Mouse (Mus musculus) limb, embryonic 14.5 days (tissue): ENCODE measurements around the gene Atpaf1. TPM values are rescaled to one million over a fixed set of nuclear protein-coding genes. Genes with fewer than 3 reads are reported as not detected.

Experiments
- ATAC-seq: fragments of 200-750 bp; cut with Nextera tagmentation; 2 replicates; pipeline ENCODE4 v1.8.0; 2017; ENCODE audit warnings: low read depth, moderate number of reproducible peaks, moderate TSS enrichment; ENCODE audit not compliant: low FRiP score
- DNase-seq: peaks from one replicate; pipeline ENCODE4 v3.0.0-alpha.2; 2015; ENCODE audit warnings: low spot score
- H3K27ac ChIP-seq: fragments of 300-500 bp; sonication (generic); replicated peaks from 2 replicates; pipeline ENCODE4 v1.5.1; 2014; ENCODE audit warnings: low read depth, mild to moderate bottlenecking, low read length, moderate library complexity, mixed read lengths
- H3K27me3 ChIP-seq: fragments of 300-500 bp; sonication (generic); 2 replicates; pipeline ENCODE4 v1.6.1; 2014; ENCODE audit warnings: low read length, mixed read lengths; ENCODE audit not compliant: control insufficient read depth, insufficient read depth
- H3K36me3 ChIP-seq: fragments of 300-500 bp; sonication (generic); 2 replicates; pipeline ENCODE4 v1.6.1; 2014; ENCODE audit warnings: mild to moderate bottlenecking, low read length, moderate library complexity, mixed read lengths; ENCODE audit not compliant: control insufficient read depth, insufficient read depth
- H3K4me1 ChIP-seq: fragments of 300-500 bp; sonication (generic); 2 replicates; pipeline ENCODE4 v1.6.1; 2014; ENCODE audit warnings: antibody characterized with exemption, low read length, mixed read lengths; ENCODE audit not compliant: control insufficient read depth, insufficient read depth
- H3K4me2 ChIP-seq: fragments of 300-500 bp; sonication (generic); replicated peaks from 2 replicates; pipeline ENCODE4 v1.6.1; 2014; ENCODE audit warnings: low read depth, mild to moderate bottlenecking, low read length, moderate library complexity; ENCODE audit not compliant: severe bottlenecking
- H3K4me3 ChIP-seq: fragments of 300-500 bp; sonication (generic); replicated peaks from 2 replicates; pipeline ENCODE4 v1.5.1; 2014; ENCODE audit warnings: low read length
- H3K9ac ChIP-seq: fragments of 300-500 bp; sonication (generic); 2 replicates; pipeline ENCODE4 v1.6.1; 2014; ENCODE audit warnings: mild to moderate bottlenecking, low read depth, low read length, moderate library complexity; ENCODE audit not compliant: severe bottlenecking
- H3K9me3 ChIP-seq: fragments of 300-500 bp; sonication (generic); 2 replicates; pipeline ENCODE4 v1.6.1; 2016; ENCODE audit warnings: low read length; ENCODE audit not compliant: control insufficient read depth
- POLR2A ChIP-seq: fragments of 200-500 bp; IDR thresholded peaks from 2 replicates; pipeline ENCODE4 v1.8.0; 2012; ENCODE audit warnings: inconsistent platforms, mild to moderate bottlenecking, moderate library complexity, borderline replicate concordance; ENCODE audit not compliant: insufficient read depth, insufficient read length; ENCODE audit errors: extremely low read depth
- WGBS: fragments of 180-500 bp; shearing (Covaris S2); extraction: QIAGEN DNeasy Blood & Tissue Kit; methylation state at CpG from one replicate; pipeline ENCODE4 v1.1.7; 2014; 5-methylcytosine and 5-hydroxymethylcytosine counted together
- polyA plus RNA-seq, 2 experiments: library from polyadenylated mRNA; depleted of rRNA in 1 of 2; stranded (reverse) in 1 of 2; unstranded in 1 of 2; fragments of >200 nt; fragmentation: Nextera tagmentation in 1 of 2; extraction: Ambion mirVana in 1 of 2; gene quantifications; 2 replicates each; pipeline versions ENCODE4 v1.2.1 to v1.2.3; 2012 to 2014

Gene Atpaf1
- polyA plus RNA-seq, 2 experiments = 29.9 to 57.1 TPM

DNA sequence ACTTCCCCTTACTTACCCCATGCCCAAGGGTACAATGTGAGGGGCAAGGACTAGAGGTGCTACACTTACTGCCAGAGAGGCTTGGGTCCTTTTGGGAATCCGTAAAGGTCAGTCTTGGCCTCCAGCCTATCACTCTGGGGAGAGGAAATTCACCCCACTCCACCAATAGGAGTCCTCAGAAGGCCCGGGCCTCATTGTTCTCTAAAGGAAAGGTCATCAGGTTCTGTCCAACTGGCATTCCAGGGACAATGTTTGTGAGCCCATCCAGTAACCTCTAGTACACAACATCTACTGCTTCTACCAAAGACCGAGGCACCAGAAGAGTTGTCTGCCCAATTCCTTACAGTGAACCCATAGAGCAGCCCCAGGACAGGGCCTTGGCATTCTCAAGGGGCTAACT, 3.7 kb upstream of the Atpaf1 start, which contains the start of gene Tex38:
Gene Tex38, minus strand, starts transcription at position 101 of the 400 bp plus-strand sequence.
- peaks cover 6% of the 10 kb centered on the region; the same call in 1 of the 2 replicates for H3K4me1 ChIP-seq
- no peak within 1 kb of the TSS for H3K4me3 ChIP-seq
- no peak within 1 kb of the TSS for H3K4me2 ChIP-seq
- H3K9ac ChIP-seq = no peak within 1 kb of the TSS
- TF ChIP-seq POLR2A = no peak
- H3K27ac ChIP-seq = no peak within 1 kb of the TSS
- no peaks in the 10 kb centered on the region for H3K9me3 ChIP-seq
- ATAC-seq (no peak), DNase-seq (no peak)
- no peaks in the 10 kb centered on the region for H3K27me3 ChIP-seq
- 0 out of 2 replicates have a peak, but pooled peaks cover 4% of the 10 kb centered on the region for H3K36me3 ChIP-seq
- 87% methylated on average over 3 of the region's 3 CpGs for WGBS

DNA sequence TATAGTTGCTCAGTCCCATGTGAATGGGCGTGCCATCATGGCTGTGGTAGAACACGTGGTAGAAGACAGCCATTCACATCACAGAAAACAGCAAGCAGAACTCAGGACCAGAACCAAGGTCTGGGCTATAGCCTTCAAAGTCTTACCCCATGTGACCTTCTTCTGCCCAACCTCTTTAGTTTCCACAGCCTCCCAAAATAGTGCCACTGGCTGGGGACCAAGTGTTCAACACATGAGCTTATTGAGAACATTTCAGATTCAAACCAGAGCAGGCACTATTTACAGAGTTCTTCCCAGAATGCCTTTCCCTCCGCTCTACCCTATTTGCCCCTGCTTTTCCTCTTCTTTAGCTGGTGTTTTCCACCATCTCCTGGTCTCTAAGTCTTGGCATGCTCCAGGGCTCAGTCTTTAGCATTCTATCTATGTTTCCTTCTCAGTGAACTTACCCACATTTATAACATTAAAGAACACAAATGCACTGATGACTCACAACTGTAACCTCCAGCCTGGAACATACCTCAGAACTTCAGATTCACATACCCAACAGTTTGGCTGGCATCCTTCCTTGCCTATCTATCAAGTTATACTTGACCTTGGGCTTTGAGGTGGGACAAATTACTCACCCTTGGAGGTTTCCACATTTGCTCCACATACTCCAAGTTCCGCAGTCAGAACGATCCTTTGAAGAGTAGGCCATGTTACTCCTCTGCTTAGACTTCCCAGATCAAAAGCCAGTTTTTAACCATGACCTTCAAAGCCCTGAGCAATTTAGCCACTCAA, 2.4 kb upstream of the Atpaf1 start:
- Histone ChIP-seq H3K36me3 (no peaks in the 10 kb centered on the region), H3K4me1 (peaks cover 6% of the 10 kb centered on the region; the same call in 1 of the 2 replicates), H3K27me3 (no peaks in the 10 kb centered on the region), H3K9me3 (no peaks in the 10 kb centered on the region), H3K27ac (no peak overlapping the region), H3K4me2 (no peak overlapping the region), H3K4me3 (no peak overlapping the region), H3K9ac (no peak overlapping the region)
- DNase-seq = no peak
- no peak for TF ChIP-seq POLR2A
- no peak for ATAC-seq
- WGBS = 92% methylated on average over 5 of the region's 5 CpGs

- Histone ChIP-seq H3K27ac (peak overlapping the region; percentile 28; the same call in 1 of the 2 replicates), H3K36me3 (peaks cover 19% of the 10 kb centered on the region), H3K4me2 (peak overlapping the region; percentile 74), H3K4me3 (peak overlapping the region; percentile 73), H3K9ac (peak overlapping the region; percentile 85), H3K9me3 (no peaks in the 10 kb centered on the region), H3K4me1 (peaks cover 6% of the 10 kb centered on the region; the same call in 1 of the 2 replicates), H3K27me3 (no peaks in the 10 kb centered on the region)
- ATAC-seq (no peak), DNase-seq (no peak)
- WGBS = 50% methylated on average over 7 of the region's 7 CpGs
- TF ChIP-seq POLR2A = no peak
Measured at GRCm38 (mm10) chr4:115785511-115786034, 961 bp downstream of the Atpaf1 start.

GRCm38 (mm10) chr4:115790864-115791263, 6.3 kb downstream of the Atpaf1 start:
- WGBS = 78% methylated on average over 3 of the region's 3 CpGs
- DNase-seq (no peak), ATAC-seq (no peak)
- Histone ChIP-seq H3K36me3 (peaks cover 39% of the 10 kb centered on the region), H3K4me1 (peaks cover 4% of the 10 kb centered on the region; the same call in 1 of the 2 replicates), H3K27me3 (no peaks in the 10 kb centered on the region), H3K4me2 (no peak overlapping the region), H3K4me3 (no peak overlapping the region), H3K9me3 (no peaks in the 10 kb centered on the region), H3K9ac (no peak overlapping the region), H3K27ac (no peak overlapping the region)
- no peak for TF ChIP-seq POLR2A

- Histone ChIP-seq H3K27ac (0 out of 2 replicates have a peak overlapping the region, but pooled peaks have one; percentile 26), H3K36me3 (peaks cover 55% of the 10 kb centered on the region), H3K4me3 (no peak overlapping the region), H3K27me3 (no peaks in the 10 kb centered on the region), H3K9me3 (no peaks in the 10 kb centered on the region), H3K4me1 (0 out of 2 replicates have a peak, but pooled peaks cover 3% of the 10 kb centered on the region), H3K4me2 (no peak overlapping the region), H3K9ac (no peak overlapping the region)
- WGBS = 31% methylated on average over 3 of the region's 3 CpGs
- DNase-seq (peak; percentile 37), ATAC-seq (peak; percentile 90)
- TF ChIP-seq POLR2A = no peak
Measured at GRCm38 (mm10) chr4:115795360-115795759, 10.7 kb downstream of the Atpaf1 start.
